Mouse (Mus musculus) lung, adult 2 months (tissue): ENCODE measurements around the gene Sufu.

ENCODE experiments used
- CTCF ChIP-seq: fragments of 200-500 bp; IDR thresholded peaks from 2 replicates; pipeline ENCODE4 v1.5.1; 2011; ENCODE audit warnings: mild to moderate bottlenecking, low read length, control low read depth; ENCODE audit not compliant: insufficient read depth
- POLR2A ChIP-seq: fragments of 200-500 bp; IDR thresholded peaks from 2 replicates; pipeline ENCODE4 v1.6.1; 2011; ENCODE audit warnings: low read depth, mild to moderate bottlenecking, control low read depth, low read length, borderline replicate concordance; ENCODE audit errors: extremely low read depth

- TF ChIP-seq POLR2A: no peak
- no peak for TF ChIP-seq CTCF
Measured at GRCm38 (mm10) chr19:46462574-46462973, 65.9 kb downstream of the Sufu start.
